Mouse (Mus musculus): ENCODE results near the gene Nfx1.

DNA sequence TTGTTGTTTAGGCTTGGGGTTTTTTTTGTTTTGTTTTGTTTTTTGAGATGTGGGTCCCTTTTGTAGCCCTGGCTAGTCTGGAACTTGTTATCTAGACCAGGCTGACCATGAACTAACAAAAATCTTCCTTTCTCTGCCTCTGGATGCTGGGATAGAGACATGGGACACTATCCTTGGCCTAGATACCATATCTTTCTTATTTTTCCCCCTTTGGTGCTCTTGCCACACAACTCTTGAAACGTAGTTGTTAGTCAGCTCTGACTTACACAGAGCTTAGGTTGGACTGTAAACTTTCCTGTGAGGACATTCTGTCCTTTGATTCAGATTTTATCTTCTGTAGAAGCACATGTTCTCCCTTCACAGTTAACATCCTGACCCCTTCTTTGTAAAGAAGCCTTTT, 8.7 kb downstream of the Nfx1 start:
- TF ChIP-seq CTCF (IDR thresholded peaks at IDR 0.05; ENCODE audit: low read depth): no peak
- TF ChIP-seq EP300 (IDR thresholded peaks at IDR 0.05; ENCODE audit: low read depth): no peak
